Mouse (Mus musculus) ES-CJ7 (cell line): ENCODE measurements at regions not wholly inside any gene's neighbourhood (a gene's known extent, or its start where the extent isn't known, plus 50 kb on each side); places are given as distances from the start of the nearest gene placed in this dataset.
A peak's percentile ranks its signal among the peaks of the same experiment; 100 is the strongest.

ENCODE experiments used
- DNase-seq: peaks from one replicate; pipeline ENCODE4 v3.0.0; 2011; ENCODE audit warnings: low read depth, low spot score

DNA sequence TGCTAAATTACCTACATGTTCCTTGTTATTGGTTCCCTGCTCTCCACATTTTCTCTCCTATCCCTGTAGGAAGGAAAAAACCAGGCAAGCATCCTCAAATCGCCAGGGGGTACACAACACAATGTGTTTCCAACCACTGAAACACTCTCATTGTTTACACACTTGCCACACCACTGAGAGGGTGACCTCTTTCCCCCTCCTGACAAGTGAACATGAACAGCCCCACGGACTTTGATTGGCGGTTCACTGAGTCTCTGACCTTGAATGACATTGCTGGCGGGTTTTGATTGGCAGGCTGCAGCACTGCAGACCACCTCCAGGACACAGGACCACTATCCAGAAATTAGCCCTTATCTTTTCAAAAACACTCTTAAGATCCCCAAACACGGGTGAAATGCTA, 211.7 kb upstream of the Onecut1 start:
- DNase-seq = peak; percentile 3

DNA sequence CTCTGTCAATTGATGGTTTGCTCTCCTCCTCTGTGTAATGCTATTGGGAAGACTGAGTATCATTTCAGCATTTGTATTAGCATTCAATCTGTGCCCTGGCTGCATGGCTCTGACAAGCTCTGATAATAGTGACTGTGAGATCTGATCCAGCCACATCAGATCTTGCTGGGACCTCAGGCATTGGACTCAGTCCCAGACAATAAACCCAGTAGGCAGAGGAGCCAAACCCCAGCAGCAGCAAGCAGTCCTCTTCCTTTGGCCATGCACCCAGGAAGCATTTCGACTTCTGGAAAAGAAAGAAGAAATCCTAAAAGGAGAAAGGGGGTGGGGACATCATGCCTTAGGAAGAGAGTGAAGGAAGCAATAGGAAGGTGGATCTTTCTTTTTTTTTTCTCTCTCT, 205.8 kb upstream of the Onecut1 start:
- DNase-seq = no peak

DNA sequence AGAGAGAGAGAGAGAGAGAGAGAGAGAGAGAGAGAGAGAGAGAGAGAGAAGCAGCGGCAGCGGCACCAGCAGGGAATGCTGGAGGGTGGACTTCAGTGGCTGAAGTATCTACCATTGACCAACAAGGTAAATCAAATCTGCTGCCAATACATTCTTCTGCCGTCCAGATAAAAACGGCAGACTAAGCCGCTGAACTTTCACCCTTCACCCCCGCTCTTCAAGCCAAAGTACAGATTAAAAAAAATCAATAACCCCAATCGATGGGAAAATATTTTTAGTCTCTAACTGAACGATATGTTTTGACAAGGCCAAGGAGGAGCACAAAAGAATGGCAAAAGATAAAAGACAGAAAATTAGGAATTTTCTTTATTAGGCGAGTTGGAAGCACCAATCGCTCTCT, 205.3 kb upstream of the Onecut1 start:
- no peak for DNase-seq

DNA sequence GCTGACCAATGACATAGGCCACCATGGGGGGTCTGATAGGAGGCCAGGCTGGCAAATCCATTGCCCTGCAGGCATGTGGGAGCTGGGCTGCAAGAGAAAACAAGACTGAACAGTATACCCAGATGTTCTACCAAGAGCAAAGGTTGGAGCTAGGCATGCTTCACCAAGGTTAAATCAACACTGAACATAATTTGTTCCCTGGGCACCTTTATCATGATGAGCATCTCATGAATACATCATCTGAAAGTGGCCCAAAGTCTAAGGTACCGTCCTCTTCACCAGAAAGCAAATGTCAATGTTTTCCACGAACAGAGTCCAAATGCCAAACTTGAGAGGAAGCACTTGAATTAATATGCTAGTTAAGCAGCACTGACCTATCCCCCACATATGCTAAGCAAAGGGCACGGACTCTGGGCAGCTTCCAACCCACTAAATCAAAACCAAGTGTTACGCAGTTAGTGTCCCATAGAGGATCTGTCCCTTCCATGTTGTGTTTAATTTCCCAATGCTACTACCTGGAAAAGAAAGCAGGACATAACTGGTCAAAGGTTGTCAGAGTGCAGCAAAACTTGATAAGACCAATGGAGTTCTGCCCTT, 190.3 kb upstream of the Onecut1 start:
- no peak for DNase-seq

DNA sequence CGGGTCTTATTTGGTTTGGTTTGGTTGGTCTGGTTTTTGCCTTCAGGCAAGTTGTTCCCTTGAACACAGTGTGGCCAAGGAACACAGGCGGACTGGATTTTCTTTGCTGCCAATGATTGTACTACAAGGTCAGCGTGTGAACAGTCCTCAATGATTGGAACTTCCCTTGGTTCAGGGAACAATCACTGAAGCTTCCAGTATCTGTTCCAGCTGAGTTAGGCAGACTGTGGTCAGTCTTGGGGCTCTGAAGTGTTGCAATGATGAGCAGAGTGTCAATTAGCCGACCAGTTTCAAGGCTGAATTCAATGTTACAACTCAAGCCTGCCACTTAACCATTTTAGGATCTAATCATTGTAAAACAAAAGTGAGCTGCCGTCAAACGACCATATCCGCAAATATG, 189.5 kb upstream of the Onecut1 start:
- DNase-seq = no peak

DNA sequence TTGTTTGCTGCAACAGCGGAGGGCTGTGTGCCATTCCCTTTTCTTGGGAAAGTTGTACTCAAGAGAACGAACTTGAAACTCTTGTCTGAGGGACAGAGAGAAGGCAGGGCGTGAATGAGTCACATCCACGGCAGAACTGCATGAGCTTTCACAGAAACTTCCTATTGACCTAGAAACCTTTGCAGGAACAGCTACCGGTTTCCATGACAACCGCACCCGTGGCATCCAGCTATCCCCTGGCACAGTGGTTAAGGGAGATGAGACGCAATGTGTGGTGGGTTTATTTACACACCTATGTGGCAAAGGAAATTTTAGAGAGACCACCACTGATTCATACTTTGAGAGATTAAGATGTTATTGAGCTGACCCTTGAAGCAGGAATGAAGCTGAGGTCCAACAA, 163.5 kb upstream of the Onecut1 start:
- no peak for DNase-seq

DNA sequence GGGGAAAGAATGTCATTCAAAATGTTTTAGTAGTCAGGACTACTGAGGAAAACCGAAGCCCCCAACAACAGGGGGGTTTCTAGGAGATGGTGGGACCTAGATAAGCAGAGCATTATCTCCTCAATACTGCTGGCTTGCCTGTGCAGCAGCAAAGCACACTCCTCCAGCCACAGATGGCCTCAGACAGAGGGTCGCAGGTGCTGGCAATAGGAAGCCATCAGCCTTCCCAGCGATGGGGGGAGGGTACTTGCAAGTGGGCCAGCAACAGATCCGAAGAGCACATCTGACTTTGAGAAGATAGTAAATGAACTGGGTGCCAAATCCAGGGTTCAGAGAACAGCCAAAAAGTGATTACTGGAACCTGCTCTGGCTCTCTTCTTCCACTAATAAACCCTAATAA, 156.0 kb upstream of the Onecut1 start:
- DNase-seq = no peak

DNA sequence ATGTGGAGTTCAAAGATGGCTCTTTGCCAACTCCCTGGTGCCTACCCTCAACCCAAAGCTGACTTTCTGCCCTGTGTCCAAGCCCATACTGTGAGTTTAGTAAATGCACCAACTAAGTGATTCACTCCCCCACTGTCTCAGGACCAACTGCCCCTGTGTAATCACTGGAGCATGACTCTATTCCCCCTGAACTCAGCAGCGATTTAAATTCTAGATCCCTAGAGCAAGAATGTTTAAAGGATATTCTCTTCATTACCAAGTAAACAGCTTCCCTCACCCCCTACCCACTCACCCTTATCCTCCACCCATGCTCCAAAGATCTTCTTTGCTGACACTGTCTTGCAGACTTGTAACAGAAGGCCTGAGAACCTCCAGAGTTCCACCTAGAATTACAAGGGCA, 154.1 kb upstream of the Onecut1 start:
- DNase-seq = no peak

DNA sequence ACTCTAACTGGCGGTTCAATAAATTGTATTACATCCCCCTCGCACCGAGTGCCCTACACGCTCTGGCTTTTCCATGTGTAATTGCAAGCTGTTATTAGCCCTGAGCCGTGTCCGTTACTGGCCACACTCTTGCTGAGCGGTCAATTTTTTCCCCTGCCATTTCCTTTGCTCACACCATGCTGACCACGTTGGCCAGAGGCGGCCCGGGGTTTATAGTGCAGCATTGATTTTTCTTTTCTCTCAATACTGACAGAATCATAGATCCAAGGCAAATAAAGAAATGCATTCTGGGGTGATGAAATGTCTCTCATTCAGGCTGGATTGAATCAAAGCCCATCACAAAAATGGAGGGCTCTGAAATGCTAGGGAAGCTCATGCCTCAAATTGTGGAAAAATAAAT, 150.0 kb upstream of the Onecut1 start:
- no peak for DNase-seq

DNA sequence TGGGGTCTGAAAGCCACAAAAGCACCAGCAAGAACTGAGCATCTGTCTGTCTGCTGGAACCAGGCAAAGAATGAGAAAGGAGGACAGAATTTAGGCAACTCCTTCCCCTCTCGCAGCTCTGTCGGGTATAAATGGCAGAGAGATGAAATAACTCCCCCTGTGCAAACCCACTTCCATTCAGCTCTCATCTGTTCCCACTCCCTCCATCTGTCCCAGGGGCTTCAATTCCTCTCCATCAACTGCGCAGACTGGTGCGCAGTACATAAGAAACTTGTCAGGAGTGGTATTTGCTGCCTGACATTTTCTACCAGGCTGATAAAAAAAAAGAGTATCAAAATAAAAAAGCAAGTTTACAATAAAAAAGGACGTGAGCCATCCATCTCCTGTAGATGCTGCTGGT, 129.3 kb upstream of the Onecut1 start:
- no peak for DNase-seq

DNA sequence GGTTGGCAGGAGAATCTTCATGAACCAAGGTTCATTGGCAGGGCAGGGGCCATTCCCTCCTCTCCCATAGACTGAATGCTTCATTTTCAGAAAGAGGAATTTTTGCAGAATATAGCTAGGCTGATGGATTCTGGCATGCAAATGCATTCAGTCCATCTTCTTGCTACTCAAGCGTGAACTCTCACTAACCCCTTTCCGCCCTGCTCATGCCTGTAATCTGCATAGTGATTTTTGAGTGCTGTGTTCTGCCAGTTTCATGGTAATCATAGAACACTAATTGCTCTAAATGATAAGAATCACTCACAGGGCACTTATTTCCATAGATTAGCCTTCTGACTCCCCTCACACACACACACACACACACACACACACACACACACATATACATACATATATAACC, 119.8 kb upstream of the Onecut1 start:
- DNase-seq = no peak

DNA sequence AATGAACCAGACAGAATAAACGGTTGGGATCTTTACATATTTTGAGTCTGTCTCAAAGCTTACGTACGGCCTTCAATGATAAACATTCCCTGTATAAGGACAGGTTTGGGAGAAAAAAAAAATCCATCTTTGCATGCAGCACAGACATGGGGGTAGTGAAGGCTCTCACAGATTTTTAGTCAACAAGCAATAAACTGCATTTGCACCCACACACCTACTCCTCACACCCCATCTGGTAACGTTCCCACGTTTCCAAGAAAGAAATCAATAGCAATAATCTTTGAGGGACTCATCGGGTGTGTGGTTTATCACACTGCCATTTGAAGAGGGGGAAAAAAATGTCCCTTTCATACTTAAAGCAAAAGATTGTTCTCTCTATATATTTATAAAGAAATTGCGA, 113.8 kb upstream of the Onecut1 start:
- no peak for DNase-seq

DNA sequence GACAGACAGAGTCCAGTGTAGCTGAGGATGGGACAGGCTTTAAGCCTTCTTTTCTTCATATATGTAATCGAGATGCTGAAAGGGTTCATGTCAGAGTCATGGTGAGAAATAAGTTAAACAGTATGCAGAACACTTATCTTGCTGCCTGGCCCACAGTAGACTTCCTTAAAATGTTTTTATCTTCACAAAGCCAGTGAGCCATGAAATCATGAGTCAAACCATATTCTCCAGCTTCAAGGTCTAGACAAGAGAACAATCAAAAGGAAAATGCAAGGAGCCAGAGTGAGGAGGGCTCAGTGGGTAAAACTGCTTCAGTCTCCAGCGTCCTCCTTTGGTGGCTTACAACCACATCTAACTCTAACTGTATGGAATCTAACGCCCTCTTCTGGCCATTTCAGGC, 103.7 kb upstream of the Onecut1 start:
- DNase-seq = no peak

DNA sequence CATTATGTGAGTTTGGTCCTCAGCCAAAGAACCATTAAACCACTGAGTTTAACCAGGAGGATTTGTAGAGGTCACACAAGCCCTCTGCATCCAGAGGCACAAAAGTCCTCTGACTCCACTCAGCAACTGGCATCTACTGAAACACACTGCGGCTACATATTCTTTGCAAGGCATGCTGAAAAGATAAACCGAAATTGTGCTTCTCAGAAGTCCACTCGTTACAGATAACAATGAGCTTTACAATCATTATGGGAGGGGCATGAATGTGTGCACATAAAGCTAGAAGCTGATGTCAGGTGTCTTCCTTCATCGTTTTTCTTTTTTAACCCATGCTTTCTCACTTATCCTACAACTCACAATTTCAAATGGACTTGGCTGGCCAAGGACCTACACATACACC, 102.8 kb upstream of the Onecut1 start:
- no peak for DNase-seq

DNA sequence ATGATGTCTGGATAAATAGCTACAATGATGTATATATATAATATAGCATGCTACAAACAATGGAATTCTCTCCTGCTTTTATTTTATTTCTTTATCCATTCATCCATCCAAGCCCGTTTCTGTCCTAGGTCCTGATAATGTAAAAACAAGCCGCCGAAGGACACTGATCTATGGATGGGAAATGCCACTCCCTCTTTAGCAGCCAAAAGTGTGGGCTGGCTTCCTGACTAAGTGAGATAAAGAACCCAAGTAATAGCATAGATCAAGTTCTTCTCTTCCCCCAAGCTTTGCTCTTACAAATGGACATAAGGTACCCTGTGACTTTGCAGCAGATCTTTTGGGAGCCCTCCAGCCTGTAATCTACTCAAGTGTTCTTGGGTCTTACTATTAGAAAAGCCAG, 81.3 kb upstream of the Onecut1 start:
- no peak for DNase-seq

DNA sequence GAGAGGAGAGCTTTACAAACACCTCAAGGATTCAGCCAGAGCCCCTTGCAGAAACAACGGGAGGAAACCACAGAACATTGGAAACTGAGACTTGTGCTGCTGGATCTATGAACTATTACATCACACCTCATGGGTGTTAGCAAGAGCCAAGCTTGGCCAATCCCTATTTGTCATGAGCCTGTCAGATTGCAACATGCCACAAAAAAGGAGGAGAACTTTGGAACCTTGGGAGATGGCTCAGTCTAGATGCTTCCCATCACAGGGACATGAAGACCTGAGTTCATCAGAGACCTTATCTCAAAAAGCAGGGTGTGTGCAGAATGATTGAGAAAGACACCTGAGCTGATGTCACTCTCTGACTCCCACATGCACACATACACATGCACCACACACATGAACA, 68.3 kb upstream of the Onecut1 start:
- DNase-seq = no peak

DNA sequence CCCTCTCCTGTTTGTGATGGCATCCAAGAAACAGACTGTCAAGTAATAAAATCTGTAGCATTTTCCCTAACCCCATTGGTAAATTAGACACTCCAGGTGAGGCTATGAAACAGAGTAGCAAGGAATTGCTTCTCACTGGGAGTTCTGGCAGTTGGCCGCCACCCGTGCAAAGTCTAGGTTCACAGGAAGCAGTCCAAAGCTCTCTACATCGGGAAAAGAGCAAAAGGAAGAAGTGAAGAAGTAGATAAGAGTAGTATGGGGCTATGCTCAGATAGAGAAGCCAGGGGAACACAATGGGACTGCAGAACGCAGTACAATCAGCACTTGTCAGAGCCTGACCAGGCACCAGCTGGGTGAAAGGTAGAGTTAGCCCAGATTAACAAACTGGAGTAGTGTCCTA, 65.7 kb upstream of the Onecut1 start:
- no peak for DNase-seq

DNA sequence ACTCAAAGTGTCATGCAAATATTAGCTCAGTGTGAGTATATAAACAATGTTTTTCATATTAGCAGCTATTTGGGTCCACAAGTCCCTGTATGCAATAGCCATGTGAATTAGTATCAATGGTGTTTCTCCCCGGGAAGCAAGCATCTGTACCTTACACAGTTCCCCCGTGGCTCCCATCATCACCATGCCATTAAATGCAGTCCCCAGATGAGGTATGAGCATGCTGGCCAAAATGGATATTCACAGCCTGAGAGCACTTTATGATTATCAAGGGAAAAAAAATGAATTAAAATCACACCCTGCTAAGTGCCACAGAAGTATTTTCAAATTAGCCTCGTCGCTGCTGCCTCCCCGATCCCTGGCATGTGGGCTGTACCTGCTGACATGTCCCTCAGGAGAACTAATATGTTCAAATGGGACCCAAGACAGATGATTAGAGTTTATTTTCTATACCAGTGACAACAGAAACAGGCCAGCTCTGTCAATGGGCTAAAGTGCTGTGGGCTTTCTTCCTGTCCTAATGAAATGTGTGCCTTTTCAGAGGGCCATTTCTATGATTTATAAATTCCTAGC, 64.4 kb upstream of the Onecut1 start:
- no peak for DNase-seq

DNA sequence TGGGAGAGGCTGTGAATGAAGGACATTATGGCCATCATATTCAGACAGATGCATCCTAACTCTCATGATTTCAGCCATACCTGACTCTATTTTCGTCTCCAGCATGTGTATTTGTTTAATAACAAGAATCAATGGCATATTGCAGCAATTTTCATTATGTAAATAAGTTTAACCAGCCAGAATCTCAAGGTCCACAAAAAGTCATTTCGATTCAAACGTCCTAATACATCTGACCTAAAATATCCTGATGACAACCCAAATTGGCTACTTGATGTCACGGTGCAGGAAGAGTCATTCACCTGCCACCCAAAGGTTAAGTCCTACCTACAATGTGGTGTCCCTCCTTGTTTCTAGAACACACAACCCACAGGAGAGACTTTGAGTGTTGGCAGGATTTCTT, 60.6 kb upstream of the Onecut1 start:
- DNase-seq = no peak

DNA sequence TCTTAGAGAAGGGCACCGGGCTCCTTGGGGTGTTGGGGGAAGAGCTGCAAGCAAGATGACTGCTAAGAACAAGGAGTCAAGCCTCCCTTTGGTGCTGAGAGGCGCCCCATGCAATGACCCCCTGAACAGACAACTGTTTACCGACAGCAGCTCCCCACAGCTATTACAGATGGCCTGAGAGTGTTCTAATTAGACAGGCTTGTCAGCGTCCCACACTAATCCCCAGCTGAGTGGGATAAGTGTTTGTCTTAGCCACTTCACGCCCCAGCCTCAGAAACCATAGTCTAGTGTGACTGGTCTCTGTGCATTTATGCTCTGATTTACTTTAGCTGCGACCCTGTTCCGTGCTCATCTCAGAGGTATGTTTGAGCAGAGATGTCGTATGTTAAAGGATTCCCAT, 50.3 kb upstream of the Onecut1 start:
- no peak for DNase-seq
